Mouse (Mus musculus) embryonic fibroblast, embryonic 13.5 days (primary cell): ENCODE data around the gene H2al1m.

Source experiments
- CTCF ChIP-seq: IDR thresholded peaks from 2 replicates; pipeline ENCODE4 v1.5.1; 2011; ENCODE audit warnings: mild to moderate bottlenecking, control low read depth, low read length, moderate library complexity, borderline replicate concordance; ENCODE audit not compliant: insufficient read depth
- POLR2A ChIP-seq: IDR thresholded peaks from 2 replicates; pipeline ENCODE4 v1.6.1; 2011; ENCODE audit warnings: low read depth, mild to moderate bottlenecking, control low read depth, low read length, moderate library complexity

DNA sequence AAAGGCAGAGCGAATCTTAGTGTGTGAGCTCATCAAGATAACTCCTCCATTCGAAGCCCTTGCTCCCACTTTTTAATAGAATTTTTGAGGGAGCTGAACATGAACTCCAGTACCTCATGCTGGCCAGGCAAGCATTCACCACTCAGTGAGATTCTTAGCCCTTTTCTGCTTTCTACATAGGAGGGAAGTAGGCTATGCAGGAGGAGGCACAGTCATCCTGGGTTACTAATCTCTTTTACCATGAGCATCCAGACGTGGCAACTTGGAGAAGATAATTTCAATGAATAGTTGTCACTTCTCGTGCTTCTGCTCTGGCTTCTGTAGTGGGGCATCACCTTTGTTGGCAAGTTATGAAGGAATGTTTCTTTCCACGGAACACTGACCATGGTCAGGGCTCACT lies 26.8 kb upstream of the H2al1m start, which contains the start of gene Gm14862:
- TF ChIP-seq POLR2A, result no peak
- no peak for TF ChIP-seq CTCF
